Mouse (Mus musculus): ENCODE data around the gene Mrpl48. TPM values are rescaled to one million over a fixed set of nuclear protein-coding genes. Genes with fewer than 3 reads are reported as not detected.

Gene Mrpl48
- polyA plus RNA-seq, 1 experiment from 2014 or later: 76.9 TPM

DNA sequence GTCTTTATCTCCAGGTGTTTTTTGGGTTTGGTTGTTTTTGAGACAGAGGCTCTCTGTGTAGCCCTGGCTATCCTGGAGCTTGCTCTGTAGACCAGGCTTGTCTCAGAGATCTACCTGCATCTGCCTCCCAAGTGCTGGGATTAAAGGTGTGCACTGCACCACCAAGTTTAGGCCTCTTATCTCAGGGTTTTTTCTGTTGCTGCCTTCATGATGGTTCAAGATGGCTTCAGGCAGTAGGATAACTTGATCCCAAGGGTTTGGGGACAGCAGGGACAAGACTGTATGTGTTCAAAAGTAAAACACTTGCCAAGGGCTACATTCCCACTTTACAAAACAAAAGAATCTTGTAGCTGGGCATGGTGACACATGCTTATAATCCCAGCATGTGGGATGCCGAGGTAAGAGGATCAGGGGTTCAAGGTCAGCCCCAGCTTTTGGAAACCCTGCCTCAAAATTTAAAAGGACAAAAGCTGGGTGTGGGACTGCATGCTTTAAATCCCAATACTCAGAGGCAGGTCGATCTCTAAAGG lies 106.2 kb downstream of the Mrpl48 start:
- no peaks in the 10 kb centered on the region; the same call in 1 of the 2 replicates for H3K4me1 ChIP-seq (ENCODE audit: control insufficient read depth, insufficient read depth, low read length)
- WGBS (ENCODE audit: insufficient replicate concordance): 66% methylated on average over 2 of the region's 2 CpGs
- H3K27me3 ChIP-seq (ENCODE audit: control insufficient read depth, insufficient read depth, low read length): no peaks in the 10 kb centered on the region
- ATAC-seq (replicated peaks; ENCODE audit: insufficient number of reproducible peaks, low FRiP score, low TSS enrichment): no peak
- H3K36me3 ChIP-seq (ENCODE audit: control insufficient read depth, insufficient read depth, low read length): peaks cover 20% of the 10 kb centered on the region
- H3K4me3 ChIP-seq (ENCODE audit: low read depth, low read length): no peak overlapping the region
- H3K27ac ChIP-seq (ENCODE audit: low read depth, low read length): no peak overlapping the region
- no peak overlapping the region for H3K9ac ChIP-seq (ENCODE audit: low read depth, low read length)
- no peaks in the 10 kb centered on the region for H3K9me3 ChIP-seq (replicated peaks; ENCODE audit: control insufficient read depth, low read length)
- no peak overlapping the region for H3K4me2 ChIP-seq

DNA sequence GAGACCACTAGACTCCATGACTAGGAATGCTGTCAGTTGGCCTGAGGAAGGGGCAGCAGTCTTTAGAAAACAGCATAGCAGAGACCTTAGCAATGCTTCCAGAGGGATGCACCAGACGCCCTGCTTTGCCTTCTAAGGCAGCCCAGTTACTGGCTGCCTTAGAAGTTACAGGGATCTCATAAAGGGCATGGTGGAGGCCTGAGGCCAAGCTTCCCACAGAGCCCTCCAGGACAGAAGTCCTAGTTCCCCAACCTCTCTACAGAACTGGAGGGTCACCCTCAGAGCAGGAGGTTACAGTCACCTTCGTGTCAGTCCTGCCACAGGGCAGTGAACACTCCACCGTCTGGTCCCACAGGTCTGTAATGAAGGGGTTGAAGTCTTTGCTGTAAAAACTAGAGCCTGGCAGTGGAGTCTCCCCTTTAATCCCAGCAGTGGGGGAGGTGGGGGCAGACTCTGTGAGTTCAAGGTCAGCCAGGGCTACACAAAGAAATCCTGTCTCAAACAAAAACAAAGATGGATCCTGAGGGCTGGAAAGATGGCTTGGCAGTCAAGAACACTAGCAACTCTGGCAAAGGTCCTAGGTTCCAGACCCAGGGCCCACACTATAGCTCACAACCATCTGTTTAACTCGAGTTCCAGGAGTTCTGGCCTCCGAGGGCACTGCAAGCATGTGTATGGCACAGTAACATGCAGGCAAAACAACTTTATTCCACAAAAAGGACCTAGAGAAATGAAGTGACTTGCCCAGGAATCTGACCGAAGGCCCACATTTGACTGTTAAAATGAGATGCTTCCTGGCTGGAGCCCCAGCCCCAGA lies 106.9 kb downstream of the Mrpl48 start:
- ATAC-seq (replicated peaks; ENCODE audit: insufficient number of reproducible peaks, low FRiP score, low TSS enrichment): no peak
- Histone ChIP-seq H3K27me3 (ENCODE audit: control insufficient read depth, insufficient read depth, low read length) (no peaks in the 10 kb centered on the region), H3K9ac (ENCODE audit: low read depth, low read length) (0 out of 2 replicates have a peak overlapping the region, but pooled peaks have one; percentile 22), H3K36me3 (ENCODE audit: control insufficient read depth, insufficient read depth, low read length) (peaks cover 22% of the 10 kb centered on the region), H3K27ac (ENCODE audit: low read depth, low read length) (no peak overlapping the region), H3K4me2 (no peak overlapping the region), H3K9me3 (replicated peaks; ENCODE audit: control insufficient read depth, low read length) (no peaks in the 10 kb centered on the region), H3K4me3 (ENCODE audit: low read depth, low read length) (no peak overlapping the region), H3K4me1 (ENCODE audit: control insufficient read depth, insufficient read depth, low read length) (peaks cover 1% of the 10 kb centered on the region)
- WGBS (ENCODE audit: insufficient replicate concordance): 67% methylated on average over 6 of the region's 6 CpGs

DNA sequence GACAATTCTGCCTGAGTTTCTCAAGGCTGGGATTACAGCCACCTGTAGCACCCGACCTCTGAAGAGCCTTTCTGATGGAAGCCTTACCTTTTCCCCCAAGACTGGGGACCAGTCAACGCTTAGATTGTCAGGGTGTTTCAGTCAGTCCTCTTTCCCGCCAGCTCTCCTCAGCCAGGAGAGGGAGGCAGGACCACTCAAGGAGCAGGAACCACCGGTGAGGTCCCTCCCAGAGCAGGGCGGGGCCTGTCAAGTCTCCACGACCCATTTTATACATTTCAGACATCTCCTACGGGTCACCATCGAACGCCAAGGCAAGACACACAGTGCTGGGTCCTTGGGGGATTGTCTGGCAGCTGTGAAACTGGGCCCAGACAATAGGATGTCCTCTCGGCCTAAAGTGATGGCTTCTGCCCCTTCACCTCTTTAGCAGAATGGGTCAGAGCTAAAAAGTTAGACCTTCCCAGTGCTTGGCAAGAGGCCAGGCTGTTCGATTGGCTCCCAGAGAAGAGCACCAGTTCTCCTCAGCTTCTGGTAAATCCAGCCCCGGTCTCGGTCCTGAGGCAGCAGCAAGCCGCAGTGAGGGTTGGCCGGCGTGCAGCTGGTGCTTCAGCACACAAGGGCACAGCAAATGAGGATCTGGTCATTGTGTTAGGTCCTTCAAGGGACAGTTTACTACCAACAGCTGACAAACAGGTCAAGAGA lies 107.7 kb downstream of the Mrpl48 start:
- WGBS (ENCODE audit: insufficient replicate concordance): 69% methylated on average over 16 of the region's 16 CpGs

DNA sequence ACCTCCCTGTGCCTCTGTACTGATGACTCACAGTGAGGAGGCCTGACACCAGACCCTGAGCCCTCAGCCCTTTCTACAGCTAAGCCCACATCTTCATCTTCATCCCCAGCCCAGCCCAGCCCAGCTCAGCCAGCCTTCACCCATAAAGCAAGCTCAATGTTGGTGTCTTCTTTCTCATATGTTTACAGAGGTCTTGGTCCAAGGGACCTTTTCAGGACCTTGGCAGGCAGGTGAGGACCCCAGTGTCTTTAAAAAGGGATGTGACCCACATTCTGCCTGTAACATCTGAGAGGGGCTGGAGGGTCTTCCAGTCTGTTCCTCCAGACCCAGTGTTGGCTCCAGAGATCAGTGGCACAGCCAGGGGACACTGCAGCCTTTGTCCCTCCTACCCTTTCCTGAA lies 108.6 kb downstream of the Mrpl48 start:
- H3K27ac ChIP-seq (ENCODE audit: low read depth, low read length): no peak overlapping the region
- H3K4me3 ChIP-seq (ENCODE audit: low read depth, low read length): no peak overlapping the region
- no peaks in the 10 kb centered on the region for H3K9me3 ChIP-seq (replicated peaks; ENCODE audit: control insufficient read depth, low read length)
- H3K4me2 ChIP-seq: no peak overlapping the region
- no peaks in the 10 kb centered on the region for H3K27me3 ChIP-seq (ENCODE audit: control insufficient read depth, insufficient read depth, low read length)
- ATAC-seq (replicated peaks; ENCODE audit: insufficient number of reproducible peaks, low FRiP score, low TSS enrichment): no peak
- H3K4me1 ChIP-seq (ENCODE audit: control insufficient read depth, insufficient read depth, low read length): peaks cover 15% of the 10 kb centered on the region
- H3K9ac ChIP-seq (ENCODE audit: low read depth, low read length): no peak overlapping the region
- peaks cover 22% of the 10 kb centered on the region for H3K36me3 ChIP-seq (ENCODE audit: control insufficient read depth, insufficient read depth, low read length)

More for the DNA sequence above, 107.7 kb downstream of the Mrpl48 start:
- no peak overlapping the region for H3K4me3 ChIP-seq (ENCODE audit: low read depth, low read length)
- no peak overlapping the region for H3K9ac ChIP-seq (ENCODE audit: low read depth, low read length)
- H3K27me3 ChIP-seq (ENCODE audit: control insufficient read depth, insufficient read depth, low read length): no peaks in the 10 kb centered on the region
- no peak for ATAC-seq (replicated peaks; ENCODE audit: insufficient number of reproducible peaks, low FRiP score, low TSS enrichment)
- no peaks in the 10 kb centered on the region for H3K9me3 ChIP-seq (replicated peaks; ENCODE audit: control insufficient read depth, low read length)
- H3K36me3 ChIP-seq (ENCODE audit: control insufficient read depth, insufficient read depth, low read length): peaks cover 22% of the 10 kb centered on the region
- no peak overlapping the region for H3K4me2 ChIP-seq
- H3K27ac ChIP-seq (ENCODE audit: low read depth, low read length): peak overlapping the region; percentile 55; the same call in 1 of the 2 replicates
- H3K4me1 ChIP-seq (ENCODE audit: control insufficient read depth, insufficient read depth, low read length): peaks cover 9% of the 10 kb centered on the region

DNA sequence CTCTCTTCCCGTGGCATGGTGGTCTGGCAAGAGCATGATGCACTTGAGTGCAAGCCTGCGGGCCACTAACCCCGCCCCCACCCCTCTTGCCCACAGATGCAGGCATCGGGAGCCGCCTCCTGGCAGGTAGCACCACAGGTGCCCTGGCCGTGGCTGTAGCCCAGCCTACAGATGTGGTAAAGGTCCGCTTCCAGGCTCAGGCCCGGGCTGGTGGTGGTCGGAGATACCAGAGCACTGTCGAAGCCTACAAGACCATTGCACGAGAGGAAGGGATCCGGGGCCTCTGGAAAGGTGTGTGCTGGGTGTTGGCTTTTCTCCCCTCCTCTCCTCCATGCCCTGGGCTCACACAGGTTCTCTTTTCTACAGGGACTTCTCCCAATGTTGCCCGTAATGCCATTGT lies 110.1 kb downstream of the Mrpl48 start:
- Histone ChIP-seq H3K9ac (ENCODE audit: low read depth, low read length) (no peak overlapping the region), H3K4me1 (ENCODE audit: control insufficient read depth, insufficient read depth, low read length) (peaks cover 23% of the 10 kb centered on the region), H3K36me3 (ENCODE audit: control insufficient read depth, insufficient read depth, low read length) (peaks cover 22% of the 10 kb centered on the region), H3K27me3 (ENCODE audit: control insufficient read depth, insufficient read depth, low read length) (no peaks in the 10 kb centered on the region), H3K27ac (ENCODE audit: low read depth, low read length) (no peak overlapping the region), H3K4me2 (no peak overlapping the region), H3K9me3 (replicated peaks; ENCODE audit: control insufficient read depth, low read length) (no peaks in the 10 kb centered on the region), H3K4me3 (ENCODE audit: low read depth, low read length) (no peak overlapping the region)
- ATAC-seq (replicated peaks; ENCODE audit: insufficient number of reproducible peaks, low FRiP score, low TSS enrichment): no peak
- 92% methylated on average over 13 of the region's 13 CpGs for WGBS (ENCODE audit: insufficient replicate concordance)

DNA sequence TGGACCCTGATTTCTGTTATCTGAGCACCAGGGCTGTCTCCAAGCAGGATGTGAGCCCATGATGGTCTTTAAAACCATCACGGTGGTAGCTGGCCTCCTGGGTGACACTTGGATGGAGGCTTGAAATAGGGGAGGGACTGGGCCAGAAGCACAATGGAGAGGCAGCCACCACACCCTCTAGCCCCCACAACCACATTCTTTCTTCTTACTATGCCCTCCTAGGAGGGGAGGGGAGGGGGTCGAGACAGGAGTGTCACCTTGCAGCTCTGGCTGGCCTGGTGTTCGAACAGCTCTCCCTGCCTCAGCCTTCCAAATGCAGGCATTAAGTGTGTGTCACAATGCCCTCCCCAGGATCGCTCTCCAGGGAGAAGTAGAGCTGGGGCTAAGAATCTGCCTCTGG lies 110.7 kb downstream of the Mrpl48 start:
- Histone ChIP-seq H3K27ac (ENCODE audit: low read depth, low read length) (no peak overlapping the region), H3K4me1 (ENCODE audit: control insufficient read depth, insufficient read depth, low read length) (peaks cover 23% of the 10 kb centered on the region), H3K36me3 (ENCODE audit: control insufficient read depth, insufficient read depth, low read length) (peaks cover 22% of the 10 kb centered on the region), H3K9ac (ENCODE audit: low read depth, low read length) (no peak overlapping the region), H3K27me3 (ENCODE audit: control insufficient read depth, insufficient read depth, low read length) (no peaks in the 10 kb centered on the region), H3K4me3 (ENCODE audit: low read depth, low read length) (no peak overlapping the region), H3K9me3 (replicated peaks; ENCODE audit: control insufficient read depth, low read length) (no peaks in the 10 kb centered on the region), H3K4me2 (no peak overlapping the region)
- 79% methylated on average over 4 of the region's 4 CpGs for WGBS (ENCODE audit: insufficient replicate concordance)
- ATAC-seq (replicated peaks; ENCODE audit: insufficient number of reproducible peaks, low FRiP score, low TSS enrichment): no peak

DNA sequence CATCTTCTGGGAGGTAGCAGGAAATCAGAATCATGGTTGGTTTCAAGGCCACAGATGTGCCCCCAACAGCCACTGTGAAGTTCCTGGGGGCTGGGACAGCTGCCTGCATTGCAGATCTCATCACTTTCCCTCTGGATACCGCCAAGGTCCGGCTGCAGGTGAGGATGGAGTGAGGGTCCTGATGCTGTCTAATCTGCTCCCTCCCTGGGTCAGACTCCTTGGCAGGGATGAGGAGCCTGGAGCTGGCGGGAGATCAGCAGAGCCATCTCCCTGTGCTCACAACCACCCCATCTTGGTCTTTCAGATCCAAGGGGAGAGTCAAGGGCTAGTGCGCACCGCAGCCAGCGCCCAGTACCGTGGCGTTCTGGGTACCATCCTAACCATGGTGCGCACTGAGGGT lies 111.3 kb downstream of the Mrpl48 start:
- H3K36me3 ChIP-seq (ENCODE audit: control insufficient read depth, insufficient read depth, low read length): peaks cover 22% of the 10 kb centered on the region
- no peaks in the 10 kb centered on the region for H3K9me3 ChIP-seq (replicated peaks; ENCODE audit: control insufficient read depth, low read length)
- peaks cover 23% of the 10 kb centered on the region for H3K4me1 ChIP-seq (ENCODE audit: control insufficient read depth, insufficient read depth, low read length)
- no peak for ATAC-seq (replicated peaks; ENCODE audit: insufficient number of reproducible peaks, low FRiP score, low TSS enrichment)
- 98% methylated on average over 9 of the region's 9 CpGs for WGBS (ENCODE audit: insufficient replicate concordance)
- no peak overlapping the region for H3K27ac ChIP-seq (ENCODE audit: low read depth, low read length)
- no peak overlapping the region; the same call in 1 of the 2 replicates for H3K4me2 ChIP-seq
- H3K4me3 ChIP-seq (ENCODE audit: low read depth, low read length): no peak overlapping the region
- H3K9ac ChIP-seq (ENCODE audit: low read depth, low read length): no peak overlapping the region
- H3K27me3 ChIP-seq (ENCODE audit: control insufficient read depth, insufficient read depth, low read length): no peaks in the 10 kb centered on the region

DNA sequence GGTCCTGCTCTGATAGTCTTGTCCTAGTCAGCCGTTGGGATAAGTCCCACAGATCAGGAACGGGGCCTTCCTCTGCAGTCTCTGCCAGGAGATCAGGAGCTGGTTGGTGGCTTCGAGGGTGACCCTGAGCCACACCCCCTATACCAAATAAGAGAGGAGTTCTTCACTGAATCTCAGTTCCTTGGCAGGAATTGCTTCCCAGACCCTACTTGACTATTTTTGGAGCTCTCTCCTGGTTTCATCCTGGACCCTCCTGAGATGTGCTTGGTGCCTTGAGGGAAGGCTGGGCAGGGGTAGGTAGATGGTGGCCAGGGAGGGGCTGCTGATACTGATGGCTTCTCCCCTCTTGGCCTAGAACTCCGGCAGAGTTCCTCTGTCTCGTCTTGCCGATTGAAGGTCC lies 111.7 kb downstream of the Mrpl48 start:
- peak overlapping the region; percentile 98 for H3K4me2 ChIP-seq
- peak overlapping the region; percentile 83; the same call in 1 of the 2 replicates for H3K27ac ChIP-seq (ENCODE audit: low read depth, low read length)
- H3K4me1 ChIP-seq (ENCODE audit: control insufficient read depth, insufficient read depth, low read length): peaks cover 23% of the 10 kb centered on the region
- WGBS (ENCODE audit: insufficient replicate concordance): 78% methylated on average over 6 of the region's 6 CpGs
- peak overlapping the region; percentile 61 for H3K4me3 ChIP-seq (ENCODE audit: low read depth, low read length)
- H3K36me3 ChIP-seq (ENCODE audit: control insufficient read depth, insufficient read depth, low read length): peaks cover 22% of the 10 kb centered on the region
- no peaks in the 10 kb centered on the region for H3K27me3 ChIP-seq (ENCODE audit: control insufficient read depth, insufficient read depth, low read length)
- ATAC-seq (replicated peaks; ENCODE audit: insufficient number of reproducible peaks, low FRiP score, low TSS enrichment): no peak
- peak overlapping the region; percentile 56; the same call in 1 of the 2 replicates for H3K9ac ChIP-seq (ENCODE audit: low read depth, low read length)
- H3K9me3 ChIP-seq (replicated peaks; ENCODE audit: control insufficient read depth, low read length): no peaks in the 10 kb centered on the region

All from heart, embryonic 11.5 days (tissue).